16 mouse cellular contexts compared by ENCODE assay signal in genomic region chr16:32264225-32264624, GRCm38 (mm10). TPM values are rescaled to one million over a fixed set of nuclear protein-coding genes. Genes with fewer than 3 reads are reported as not detected.
A peak's percentile ranks its signal among the peaks of the same experiment; 100 is the strongest.
DNase-seq lines count a peak whose midpoint lies in the region; ATAC-seq and TF ChIP-seq lines count a peak whose summit lies in the region.
"Not testable (repeated sequence)": the region's sequence is repeated elsewhere in the genome, so short reads cannot be mapped to it uniquely, and the experiment has no call there.
"Had no signal": no experiment of that assay in that cellular context is flagged by ENCODE, and none has a peak within 500 bp of the region (broad histone marks: within the 10 kb centered on the region; RNA-seq: fewer than 3 reads in every experiment).

No protein-coding gene starts in this region.

- in situ Hi-C loops in Patski (cut with MboI; ENCODE audit: low pct_unique_long_range_greater_than_20kb): loop anchor here (25.0 kb wide), 1 partner anchor 198 kb away; no protein-coding TSS in a partner anchor

- not testable (repeated sequence) for TF ChIP-seq EP300 in liver, embryonic 14.5 days (IDR thresholded peaks at IDR 0.05; ENCODE audit: low read depth)

- not testable (repeated sequence) for H3K9me3 ChIP-seq in kidney, postnatal 0 days (replicated peaks; ENCODE audit: low read length); liver, embryonic 14.5 days (ENCODE audit: control insufficient read depth, low read length); midbrain, postnatal 0 days (ENCODE audit: low read length)

- H3K36me3 ChIP-seq in kidney, postnatal 0 days (ENCODE audit: insufficient read depth, low read length); liver, embryonic 14.5 days (replicated peaks; ENCODE audit: control insufficient read depth, insufficient read depth, low read depth); midbrain, postnatal 0 days (ENCODE audit: insufficient read depth, low read length): not testable (repeated sequence)

- POLR2A ChIA-PET in Patski (lab: Charles Lee): not testable (repeated sequence)

- 87% methylated on average over 2 of the region's 2 CpGs for WGBS in kidney, postnatal 0 days
- 58% methylated on average over 2 of the region's 2 CpGs for WGBS in liver, embryonic 14.5 days (ENCODE audit: insufficient replicate concordance)
- WGBS in midbrain, postnatal 0 days: 90% methylated on average over 2 of the region's 2 CpGs

- H3K4me1 ChIP-seq in kidney, postnatal 0 days (replicated peaks; ENCODE audit: insufficient read depth, low read length); liver, embryonic 14.5 days (replicated peaks; ENCODE audit: control insufficient read depth in 2 of 2, insufficient read depth in 2 of 2, low read length in 1 of 2); midbrain, postnatal 0 days (ENCODE audit: insufficient read depth, low read length): not testable (repeated sequence)

- H3K27ac ChIP-seq in kidney, postnatal 0 days; liver, embryonic 14.5 days; midbrain, postnatal 0 days (ENCODE audit: low read depth, low read length): not testable (repeated sequence)

- ATAC-seq in Patski; kidney, postnatal 0 days (replicated peaks; ENCODE audit: low FRiP score, low read depth); liver, embryonic 14.5 days (ENCODE audit: insufficient read depth); midbrain, postnatal 0 days (ENCODE audit: low FRiP score): not testable (repeated sequence)

- DNase-seq in A20 (ENCODE audit: low read depth, low spot score): peak; percentile 42
- DNase-seq in Patski (ENCODE audit: low read depth, low spot score); kidney, postnatal 0 days (ENCODE audit: low spot score); liver, embryonic 14.5 days (ENCODE audit: low read depth in 3 of 3, low spot score in 3 of 3); midbrain, postnatal 0 days (ENCODE audit: low spot score): not testable (repeated sequence)
- peak; percentile 30 for DNase-seq in brain, adult 2 months (ENCODE audit: low read depth, low spot score)
- DNase-seq in heart, adult 18-20 months: peak; percentile 11 to 39
- DNase-seq in thymus, postnatal 14 days: peak; percentile 51

- H3K4me2 ChIP-seq in kidney, postnatal 0 days (ENCODE audit: low read length); liver, embryonic 14.5 days (ENCODE audit: low read depth); midbrain, postnatal 0 days (ENCODE audit: low read depth, low read length, poor library complexity, severe bottlenecking): not testable (repeated sequence)

- H3K9ac ChIP-seq in kidney, postnatal 0 days (ENCODE audit: low read depth, low read length); liver, embryonic 14.5 days (replicated peaks); midbrain, postnatal 0 days (replicated peaks; ENCODE audit: low read length, poor library complexity, severe bottlenecking): not testable (repeated sequence)

- H3K4me3 ChIP-seq in kidney, postnatal 0 days (replicated peaks; ENCODE audit: low read depth, low read length); liver, embryonic 14.5 days (ENCODE audit: insufficient read depth in 1 of 2, low read depth in 2 of 2, low read length in 2 of 2); midbrain, postnatal 0 days (ENCODE audit: low read depth, low read length): not testable (repeated sequence)

- CTCF ChIA-PET in Patski (lab: Charles Lee): interaction anchor here (1.0 to 1.3 kb wide), 3 partner anchors 9 to 237 kb away, joined by 3 to 4 read pairs (median 3); no protein-coding TSS in a partner anchor

- H3K27me3 ChIP-seq in Patski; kidney, postnatal 0 days (ENCODE audit: insufficient read depth, low read length); liver, embryonic 14.5 days (ENCODE audit: control insufficient read depth, insufficient read depth, low read length); midbrain, postnatal 0 days (ENCODE audit: insufficient read depth, low read length): not testable (repeated sequence)

- TF ChIP-seq CTCF in Patski (IDR thresholded peaks at IDR 0.05): peak; percentile 82
- peak; percentile 54 for TF ChIP-seq CTCF in kidney, postnatal 0 days (IDR thresholded peaks at IDR 0.05; ENCODE audit: low read depth)
- TF ChIP-seq CTCF in liver, embryonic 14.5 days (IDR thresholded peaks at IDR 0.05; ENCODE audit: low read depth): peak; percentile 56
- 0 out of 2 replicates have a peak, but pooled peaks have one; percentile 21 for TF ChIP-seq CTCF in midbrain, postnatal 0 days (IDR thresholded peaks at IDR 0.05)

RNA-seq across cellular contexts. Expression of gene Smco1, which starts 7.0 kb away (rescaled TPM):
- 0.04 TPM for polyA plus RNA-seq in Patski (2021)
- 10 to 100 TPM; 22.5 to 25.3 TPM for total RNA-seq in heart, adult 18-20 months (2021)
- polyA plus RNA-seq in kidney, postnatal 0 days (2015; fragmentation: Nextera tagmentation; extraction: Ambion mirVana): not detected in 2 replicates
- not detected in 2 replicates for polyA plus RNA-seq in liver, embryonic 14.5 days (2012; rRNA removed)
- polyA plus RNA-seq in liver, embryonic 14.5 days (2014; fragmentation: Nextera tagmentation; extraction: Ambion mirVana): not detected in 2 replicates
- total RNA-seq in midbrain, postnatal 0 days (2014; rRNA removed): 0.38 TPM in 1 of 2 replicates, not detected in the other
- 0.11 TPM in 1 of 2 replicates, not detected in the other for polyA plus RNA-seq in midbrain, postnatal 0 days (2015; fragmentation: Nextera tagmentation; extraction: Ambion mirVana)
- total RNA-seq: hematopoietic stem cell, adult 5-6 weeks had no signal
- polyA plus RNA-seq: CD4-positive, CD25-positive, alpha-beta regulatory T cell, adult 4 months; forebrain, embryonic 16.5 days; heart, embryonic 11.5 days; intestine, embryonic 14.5 days; large intestine, adult 2 months; limb, embryonic 11.5 days; midbrain, embryonic 11.5 days had no signal

RNA-seq across cellular contexts. Expression of gene Rnf168, which starts 13.0 kb away (rescaled TPM):
- 13.8 TPM for polyA plus RNA-seq in Patski (2021)
- 10 to 100 TPM; 12.6 to 12.8 TPM for total RNA-seq in heart, adult 18-20 months (2021)
- polyA plus RNA-seq in kidney, postnatal 0 days (2015; fragmentation: Nextera tagmentation; extraction: Ambion mirVana): 20.0 and 20.9 TPM in 2 replicates
- polyA plus RNA-seq in liver, embryonic 14.5 days (2012; rRNA removed): 3.7 and 6.1 TPM in 2 replicates
- polyA plus RNA-seq in liver, embryonic 14.5 days (2014; fragmentation: Nextera tagmentation; extraction: Ambion mirVana): 11.3 and 13.8 TPM in 2 replicates
- 34.8 and 42.1 TPM in 2 replicates for total RNA-seq in midbrain, postnatal 0 days (2014; rRNA removed)
- polyA plus RNA-seq in midbrain, postnatal 0 days (2015; fragmentation: Nextera tagmentation; extraction: Ambion mirVana): 22.3 and 27.1 TPM in 2 replicates

RNA-seq across cellular contexts. Expression of gene Wdr53, which starts 17.2 kb away (rescaled TPM):
- 15.6 TPM for polyA plus RNA-seq in Patski (2021)
- total RNA-seq in heart, adult 18-20 months (2021): 1 to 10 TPM; 6.9 to 7.4 TPM
- 18.6 and 20.2 TPM in 2 replicates for polyA plus RNA-seq in kidney, postnatal 0 days (2015; fragmentation: Nextera tagmentation; extraction: Ambion mirVana)
- 4.8 and 7.9 TPM in 2 replicates for polyA plus RNA-seq in liver, embryonic 14.5 days (2012; rRNA removed)
- 11.2 and 11.5 TPM in 2 replicates for polyA plus RNA-seq in liver, embryonic 14.5 days (2014; fragmentation: Nextera tagmentation; extraction: Ambion mirVana)
- total RNA-seq in midbrain, postnatal 0 days (2014; rRNA removed): 11.6 and 12.4 TPM in 2 replicates
- 10.7 and 11.1 TPM in 2 replicates for polyA plus RNA-seq in midbrain, postnatal 0 days (2015; fragmentation: Nextera tagmentation; extraction: Ambion mirVana)

RNA-seq across cellular contexts. Expression of gene Fbxo45, which starts 17.3 kb away (rescaled TPM):
- 11.0 TPM for polyA plus RNA-seq in Patski (2021)
- total RNA-seq in heart, adult 18-20 months (2021): 10 to 100 TPM; 12.1 to 12.6 TPM
- polyA plus RNA-seq in kidney, postnatal 0 days (2015; fragmentation: Nextera tagmentation; extraction: Ambion mirVana): 7.1 and 8.1 TPM in 2 replicates
- 2.7 and 4.0 TPM in 2 replicates for polyA plus RNA-seq in liver, embryonic 14.5 days (2012; rRNA removed)
- 5.1 and 6.6 TPM in 2 replicates for polyA plus RNA-seq in liver, embryonic 14.5 days (2014; fragmentation: Nextera tagmentation; extraction: Ambion mirVana)
- total RNA-seq in midbrain, postnatal 0 days (2014; rRNA removed): 29.9 and 39.6 TPM in 2 replicates
- 15.0 and 16.6 TPM in 2 replicates for polyA plus RNA-seq in midbrain, postnatal 0 days (2015; fragmentation: Nextera tagmentation; extraction: Ambion mirVana)

Comparison
In these comparisons a context has a peak if more than half of its experiments do, and no peak if none do; other contexts are left out.
1. CTCF ChIP-seq: peak in every context shown above with its lines; median percentile 82 in Patski; 56 in liver, embryonic 14.5 days; 54 in kidney, postnatal 0 days; 21 in midbrain, postnatal 0 days.